Mouse (Mus musculus): Measurements from ENCODE around the gene Agbl4. TPM values are rescaled to one million over a fixed set of nuclear protein-coding genes. Genes with fewer than 3 reads are reported as not detected.
A peak's percentile ranks its signal among the peaks of the same experiment; 100 is the strongest.

Gene Agbl4
- polyA plus RNA-seq, 1 experiment from 2014 or later = 0.35 TPM

DNA sequence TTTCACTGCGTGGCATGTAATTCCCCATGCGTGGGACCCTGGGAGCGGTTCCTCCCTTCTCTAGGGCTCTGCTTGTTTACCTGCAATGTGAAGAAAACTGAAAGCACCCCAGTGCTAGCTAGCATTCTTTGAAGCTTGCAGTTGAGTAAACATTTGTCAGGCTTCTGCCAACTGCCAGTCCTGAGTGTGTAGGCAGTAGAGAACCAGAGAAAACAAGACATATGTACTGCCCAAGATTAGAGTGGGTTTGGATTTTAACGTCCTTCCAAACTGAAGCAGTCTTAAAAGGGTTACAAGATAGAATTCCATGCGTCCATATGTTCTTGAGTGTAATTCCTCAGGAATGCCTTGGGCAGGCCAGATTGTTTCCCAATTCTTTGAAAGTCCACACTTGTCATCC lies 1035.0 kb downstream of the Agbl4 start:
- whole genome bisulfite sequencing = 87% methylated on average over 5 of the region's 5 CpGs
- no peak overlapping the region for H3K27ac ChIP-seq
- no peak overlapping the region for H3K4me2 ChIP-seq (replicated peaks)
- H3K4me3 ChIP-seq = no peak overlapping the region
- no peak overlapping the region for H3K9ac ChIP-seq
- ATAC-seq (ENCODE audit: insufficient number of reproducible peaks, insufficient read depth, low FRiP score, low TSS enrichment) = no peak
- H3K27me3 ChIP-seq = no peaks in the 10 kb centered on the region
- 0 out of 2 replicates have a peak, but pooled peaks cover 8% of the 10 kb centered on the region for H3K4me1 ChIP-seq
- no peaks in the 10 kb centered on the region for H3K9me3 ChIP-seq
- peaks cover 56% of the 10 kb centered on the region for H3K36me3 ChIP-seq

DNA sequence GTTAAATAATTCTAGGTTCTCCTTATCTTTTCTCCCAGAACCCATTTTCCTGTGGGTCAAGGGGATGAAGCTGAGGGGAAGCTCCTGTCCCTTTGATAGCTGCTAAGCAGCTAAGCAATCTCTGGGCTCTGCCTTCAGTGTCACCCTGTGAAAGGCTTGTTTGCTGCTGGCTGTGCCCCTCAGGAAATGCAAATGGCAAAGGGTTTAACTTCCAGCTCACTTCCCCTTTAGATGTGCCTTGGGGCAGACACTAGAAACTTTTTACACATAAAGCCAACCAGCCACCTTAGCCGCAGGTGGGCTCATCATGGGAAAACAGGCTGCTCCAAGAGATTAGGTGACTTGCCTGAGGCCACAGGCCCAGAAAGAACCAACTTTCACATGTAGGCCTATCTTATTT lies 1044.2 kb downstream of the Agbl4 start:
- H3K9me3 ChIP-seq = no peaks in the 10 kb centered on the region
- H3K4me1 ChIP-seq = peaks cover 5% of the 10 kb centered on the region; the same call in 1 of the 2 replicates
- H3K4me3 ChIP-seq = no peak overlapping the region
- no peak overlapping the region for H3K9ac ChIP-seq
- peaks cover 36% of the 10 kb centered on the region for H3K36me3 ChIP-seq
- H3K4me2 ChIP-seq (replicated peaks) = no peak overlapping the region
- H3K27me3 ChIP-seq = no peaks in the 10 kb centered on the region
- H3K27ac ChIP-seq = no peak overlapping the region
- no peak for ATAC-seq (ENCODE audit: insufficient number of reproducible peaks, insufficient read depth, low FRiP score, low TSS enrichment)
- WGBS = 78% methylated on average over 1 of the region's 1 CpGs

DNA sequence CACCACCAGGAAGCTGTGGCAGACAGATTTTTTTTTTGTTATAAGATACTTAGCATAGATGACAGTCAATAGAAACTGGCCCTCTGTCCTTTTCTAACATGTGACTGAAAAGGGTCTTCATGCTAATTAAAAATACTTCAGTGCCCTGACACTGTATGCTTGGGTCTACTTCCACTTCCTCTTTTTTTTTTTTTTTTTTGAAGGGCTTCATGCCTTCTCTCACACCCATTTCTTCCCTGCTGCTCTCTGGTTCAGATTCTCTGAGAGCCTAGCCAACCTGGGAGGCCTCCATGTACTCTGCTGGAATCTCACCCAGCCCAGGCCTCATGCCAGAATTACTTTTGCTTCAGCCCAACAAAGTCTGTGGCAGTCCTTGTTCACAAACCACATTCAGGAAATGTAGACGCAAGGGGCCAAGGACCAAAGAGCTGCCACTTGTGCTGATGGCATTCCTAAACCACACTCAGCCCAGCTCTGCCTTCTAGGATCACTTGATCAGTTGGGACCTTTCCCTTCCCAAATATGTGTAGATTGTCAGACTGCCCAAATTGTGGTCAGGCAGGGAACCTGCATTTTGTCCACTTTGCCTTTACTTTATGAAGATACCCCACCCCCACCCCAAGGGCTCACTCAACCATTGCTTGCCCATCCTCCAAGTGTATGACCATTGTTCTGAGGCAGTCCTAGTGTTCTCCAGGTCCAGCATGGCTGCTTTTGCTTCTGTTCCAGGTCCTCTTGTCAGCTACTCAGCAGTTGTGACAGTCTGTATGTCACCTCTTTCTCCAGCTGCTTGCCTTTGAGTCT lies 1045.2 kb downstream of the Agbl4 start:
- no peaks in the 10 kb centered on the region for H3K9me3 ChIP-seq
- no peak for ATAC-seq (ENCODE audit: insufficient number of reproducible peaks, insufficient read depth, low FRiP score, low TSS enrichment)
- 78% methylated on average over 1 of the region's 1 CpGs for WGBS
- H3K27me3 ChIP-seq = no peaks in the 10 kb centered on the region
- H3K4me1 ChIP-seq = peaks cover 5% of the 10 kb centered on the region; the same call in 1 of the 2 replicates
- H3K4me3 ChIP-seq = no peak overlapping the region
- H3K27ac ChIP-seq = no peak overlapping the region
- H3K36me3 ChIP-seq = peaks cover 35% of the 10 kb centered on the region
- no peak overlapping the region for H3K9ac ChIP-seq
- no peak overlapping the region for H3K4me2 ChIP-seq (replicated peaks)

DNA sequence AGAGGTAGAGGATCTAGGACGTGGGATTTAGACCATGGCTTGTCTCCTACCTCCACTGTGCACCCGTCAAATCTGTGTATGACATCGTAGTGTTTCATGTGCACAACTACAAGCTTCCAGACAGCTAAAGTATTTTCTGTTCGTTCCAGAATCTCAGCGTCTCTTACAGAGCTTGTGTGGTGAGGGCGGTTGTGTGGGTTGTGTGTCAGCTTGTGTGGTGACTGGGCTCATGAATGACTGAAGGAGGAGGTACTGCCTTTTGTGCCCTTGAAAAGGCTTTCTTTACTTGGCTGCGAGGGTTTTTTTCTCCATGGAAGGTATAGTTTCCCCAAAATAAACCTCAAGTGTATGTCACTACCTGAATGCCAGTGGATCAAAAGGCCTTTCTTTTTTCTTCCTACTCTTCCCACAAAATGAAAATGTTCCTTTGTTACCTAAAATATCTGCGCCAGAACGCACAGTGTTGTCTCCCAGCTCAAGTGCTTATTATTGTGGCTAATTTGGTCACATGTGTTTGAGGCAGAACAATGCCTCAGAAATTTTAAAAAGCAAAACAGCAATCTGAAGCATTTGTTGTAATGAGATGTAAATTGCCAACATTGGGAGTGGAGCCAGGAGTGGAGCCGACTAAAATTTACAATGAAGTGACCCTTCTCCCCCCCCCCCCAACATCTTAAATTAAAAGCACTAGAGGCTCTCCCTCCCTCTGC lies 1046.6 kb downstream of the Agbl4 start:
- ATAC-seq (ENCODE audit: insufficient number of reproducible peaks, insufficient read depth, low FRiP score, low TSS enrichment) = no peak
- no peaks in the 10 kb centered on the region for H3K9me3 ChIP-seq
- peaks cover 5% of the 10 kb centered on the region; the same call in 1 of the 2 replicates for H3K4me1 ChIP-seq
- WGBS = 72% methylated on average over 10 of the region's 10 CpGs
- peak overlapping the region; percentile 46 for H3K27ac ChIP-seq
- no peak overlapping the region for H3K9ac ChIP-seq
- H3K27me3 ChIP-seq = no peaks in the 10 kb centered on the region
- no peak overlapping the region for H3K4me3 ChIP-seq
- no peak overlapping the region for H3K4me2 ChIP-seq (replicated peaks)
- peaks cover 38% of the 10 kb centered on the region for H3K36me3 ChIP-seq

DNA sequence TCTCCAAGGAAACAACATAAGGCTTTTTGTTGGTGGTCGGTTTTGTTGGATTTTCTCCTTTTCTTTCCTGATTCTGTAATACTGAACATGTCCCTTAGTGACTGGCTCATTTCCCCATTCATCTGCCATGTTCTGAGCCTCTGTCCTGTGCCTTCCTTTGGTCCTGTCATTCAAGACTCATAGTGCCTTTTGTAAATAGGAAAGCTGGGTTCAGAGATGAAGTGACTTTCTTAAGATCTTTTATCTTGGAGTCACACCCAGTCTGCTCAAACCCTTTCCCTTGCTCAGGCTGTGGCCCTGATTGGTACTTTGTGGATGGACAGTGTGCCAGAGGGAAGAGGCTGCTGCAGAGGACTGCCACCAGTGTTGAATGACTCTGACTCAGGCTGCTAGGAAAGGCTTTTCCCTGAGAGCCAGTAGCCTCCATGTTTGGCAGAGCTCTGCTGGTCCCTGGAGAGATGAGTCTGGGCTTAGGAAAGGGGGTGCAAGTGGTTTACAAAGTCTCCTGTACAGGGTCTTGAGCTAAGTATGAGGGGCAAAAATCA lies 1047.2 kb downstream of the Agbl4 start:
- 50% methylated on average over 1 of the region's 1 CpGs for WGBS
- no peak for ATAC-seq (ENCODE audit: insufficient number of reproducible peaks, insufficient read depth, low FRiP score, low TSS enrichment)
- H3K4me3 ChIP-seq = no peak overlapping the region
- no peak overlapping the region for H3K4me2 ChIP-seq (replicated peaks)
- H3K27ac ChIP-seq = no peak overlapping the region
- H3K36me3 ChIP-seq = peaks cover 43% of the 10 kb centered on the region
- H3K4me1 ChIP-seq = peaks cover 8% of the 10 kb centered on the region; the same call in 1 of the 2 replicates
- H3K9ac ChIP-seq = no peak overlapping the region
- H3K9me3 ChIP-seq = no peaks in the 10 kb centered on the region
- H3K27me3 ChIP-seq = no peaks in the 10 kb centered on the region

DNA sequence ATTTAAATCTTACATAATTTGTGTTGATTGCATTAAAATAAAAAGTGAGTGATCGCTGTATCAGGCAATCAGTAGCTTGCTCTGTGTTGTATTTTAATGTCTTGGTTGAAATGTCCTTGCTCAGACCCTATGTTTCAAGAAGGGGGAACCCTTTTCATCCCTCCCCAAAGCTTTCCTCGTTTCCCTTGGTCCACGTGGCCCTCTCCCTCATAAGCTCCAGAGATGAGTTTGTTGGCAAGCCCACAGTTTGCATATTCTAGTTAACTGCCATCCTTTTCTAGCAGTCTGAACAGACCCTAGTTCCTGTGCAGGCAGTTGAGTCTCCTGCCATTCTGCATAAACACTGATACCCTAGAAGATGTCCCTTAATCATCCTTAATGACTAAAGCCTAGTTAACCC lies 1050.5 kb downstream of the Agbl4 start:
- H3K36me3 ChIP-seq = peaks cover 56% of the 10 kb centered on the region
- ATAC-seq (ENCODE audit: insufficient number of reproducible peaks, insufficient read depth, low FRiP score, low TSS enrichment) = no peak
- H3K9ac ChIP-seq = no peak overlapping the region
- no peak overlapping the region for H3K4me3 ChIP-seq
- 82% methylated on average over 3 of the region's 3 CpGs for WGBS
- H3K4me2 ChIP-seq (replicated peaks) = no peak overlapping the region
- no peak overlapping the region for H3K27ac ChIP-seq
- no peaks in the 10 kb centered on the region for H3K27me3 ChIP-seq
- no peaks in the 10 kb centered on the region for H3K9me3 ChIP-seq
- peaks cover 7% of the 10 kb centered on the region; the same call in 1 of the 2 replicates for H3K4me1 ChIP-seq

DNA sequence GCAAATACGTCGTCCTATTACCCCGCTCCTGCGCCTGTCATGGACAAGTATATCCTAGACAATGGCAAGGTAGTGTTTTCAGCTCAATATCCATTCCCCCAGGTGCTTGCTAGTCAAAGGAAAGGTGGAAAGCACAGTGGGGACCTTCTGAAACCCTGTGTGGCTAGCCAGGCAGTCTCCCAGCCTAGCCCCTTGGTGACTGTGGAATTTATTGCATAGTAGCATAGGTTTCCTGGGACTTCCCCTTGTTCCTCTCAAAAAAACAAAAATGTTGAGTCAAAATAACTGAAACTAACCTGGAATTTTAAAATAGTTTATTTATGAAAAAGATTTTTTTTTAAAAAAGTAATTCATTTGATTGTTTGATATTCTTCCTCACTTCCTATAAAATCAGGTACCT lies 1051.1 kb downstream of the Agbl4 start:
- WGBS = 98% methylated on average over 4 of the region's 4 CpGs

DNA sequence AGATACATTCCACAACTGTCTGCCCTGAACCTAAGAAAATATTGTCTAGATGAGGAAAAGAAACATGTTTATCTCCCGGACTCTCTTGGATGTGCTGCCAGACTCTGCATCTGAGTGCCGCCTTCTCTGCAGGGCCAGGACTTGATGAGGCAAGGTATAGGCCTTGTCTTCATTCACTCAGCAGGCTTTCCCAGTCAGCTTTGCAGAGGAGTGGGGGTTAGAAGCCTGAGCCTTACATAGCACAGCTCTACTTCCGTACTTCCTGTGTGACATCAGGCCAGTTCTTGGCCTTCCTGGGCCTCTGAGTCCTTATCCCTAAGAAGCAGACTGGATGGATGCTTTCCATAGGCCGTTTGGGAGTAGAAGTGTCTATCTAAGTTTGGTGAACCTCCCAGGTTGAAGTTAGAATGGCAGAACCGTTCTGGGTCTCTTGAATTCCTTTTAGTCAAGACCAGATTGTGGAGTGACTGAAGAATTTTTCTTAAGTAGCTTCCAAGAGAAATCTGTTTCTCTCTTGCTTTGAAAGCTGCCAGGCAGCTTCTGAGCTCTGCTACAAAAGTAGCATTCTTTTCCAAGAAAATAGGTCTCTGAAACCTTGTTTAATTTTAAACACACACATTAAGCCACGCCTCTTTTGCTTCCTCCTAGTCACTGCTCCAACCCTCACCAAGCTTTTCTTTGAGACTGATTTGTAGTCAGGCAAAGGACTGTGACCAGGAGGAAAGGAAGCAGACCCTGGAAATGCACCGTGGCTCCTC lies 1052.2 kb downstream of the Agbl4 start:
- no peak overlapping the region for H3K4me2 ChIP-seq (replicated peaks)
- no peak overlapping the region for H3K9ac ChIP-seq
- peaks cover 3% of the 10 kb centered on the region; the same call in 1 of the 2 replicates for H3K4me1 ChIP-seq
- WGBS = 74% methylated on average over 7 of the region's 7 CpGs
- no peaks in the 10 kb centered on the region for H3K27me3 ChIP-seq
- peaks cover 60% of the 10 kb centered on the region for H3K36me3 ChIP-seq
- H3K4me3 ChIP-seq = no peak overlapping the region
- no peak for ATAC-seq (ENCODE audit: insufficient number of reproducible peaks, insufficient read depth, low FRiP score, low TSS enrichment)
- no peak overlapping the region for H3K27ac ChIP-seq
- no peaks in the 10 kb centered on the region for H3K9me3 ChIP-seq

More for the DNA sequence above, 1051.1 kb downstream of the Agbl4 start:
- Histone ChIP-seq H3K4me1 (peaks cover 3% of the 10 kb centered on the region; the same call in 1 of the 2 replicates), H3K9me3 (no peaks in the 10 kb centered on the region), H3K27me3 (no peaks in the 10 kb centered on the region), H3K4me2 (replicated peaks) (no peak overlapping the region), H3K27ac (no peak overlapping the region), H3K9ac (no peak overlapping the region), H3K36me3 (peaks cover 55% of the 10 kb centered on the region), H3K4me3 (no peak overlapping the region)
- no peak for ATAC-seq (ENCODE audit: insufficient number of reproducible peaks, insufficient read depth, low FRiP score, low TSS enrichment)

DNA sequence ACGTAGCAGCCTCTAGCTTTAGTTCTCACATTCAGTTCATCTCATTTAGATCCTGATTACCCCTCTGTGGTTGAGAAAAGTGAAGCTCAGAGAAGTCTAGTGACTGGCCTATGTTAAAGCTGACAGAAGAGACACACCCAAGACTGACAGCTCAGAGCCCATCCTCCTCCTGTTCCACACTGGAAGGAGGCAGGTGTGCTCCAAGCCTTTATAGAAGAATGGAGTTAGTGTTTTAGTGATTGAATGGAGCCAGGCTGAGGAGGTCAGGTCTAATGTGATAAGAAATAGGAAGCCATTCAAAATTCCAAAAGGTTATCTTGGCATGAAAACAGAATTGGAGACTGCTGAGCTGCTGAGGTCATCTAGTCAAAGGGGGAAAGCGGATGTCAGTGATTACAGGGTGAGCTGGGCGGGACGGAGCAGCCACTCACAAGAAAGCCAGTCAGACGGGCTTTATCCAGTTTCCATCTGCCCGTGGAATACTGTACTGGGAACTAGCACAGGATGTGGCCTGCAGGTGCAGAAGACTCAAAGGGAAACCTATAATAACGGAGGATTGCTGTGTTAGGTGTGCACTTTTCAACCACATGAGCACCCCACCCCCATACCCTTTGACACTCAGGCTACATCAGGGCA lies 1053.9 kb downstream of the Agbl4 start:
- H3K4me1 ChIP-seq = peaks cover 3% of the 10 kb centered on the region; the same call in 1 of the 2 replicates
- no peak overlapping the region for H3K9ac ChIP-seq
- H3K27me3 ChIP-seq = no peaks in the 10 kb centered on the region
- no peak overlapping the region for H3K4me2 ChIP-seq (replicated peaks)
- no peak overlapping the region for H3K4me3 ChIP-seq
- 63% methylated on average over 7 of the region's 7 CpGs for WGBS
- no peaks in the 10 kb centered on the region for H3K9me3 ChIP-seq
- peaks cover 69% of the 10 kb centered on the region for H3K36me3 ChIP-seq
- H3K27ac ChIP-seq = no peak overlapping the region
- ATAC-seq (ENCODE audit: insufficient number of reproducible peaks, insufficient read depth, low FRiP score, low TSS enrichment) = no peak

DNA sequence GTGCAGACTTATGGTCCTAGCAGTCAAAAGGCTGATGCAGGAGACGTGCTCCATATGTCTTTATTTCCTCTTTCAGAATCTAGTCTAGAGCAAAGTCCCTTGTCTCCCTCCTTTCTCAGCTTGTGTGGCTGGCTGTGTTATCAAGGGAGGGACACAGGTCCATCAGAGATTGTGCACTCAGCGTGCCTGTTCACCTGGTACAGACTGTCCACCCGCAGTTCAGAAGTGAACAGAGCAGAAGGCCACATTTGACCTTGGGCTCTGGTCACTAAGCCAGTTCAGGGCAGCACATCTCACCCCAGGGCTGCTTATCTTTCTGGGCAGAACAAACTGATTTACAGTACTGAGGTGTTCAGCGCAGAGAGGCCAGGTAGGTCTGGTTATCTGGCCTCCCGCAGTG lies 1054.7 kb downstream of the Agbl4 start:
- no peak for ATAC-seq (ENCODE audit: insufficient number of reproducible peaks, insufficient read depth, low FRiP score, low TSS enrichment)
- peaks cover 3% of the 10 kb centered on the region; the same call in 1 of the 2 replicates for H3K4me1 ChIP-seq
- H3K9me3 ChIP-seq = no peaks in the 10 kb centered on the region
- peaks cover 69% of the 10 kb centered on the region for H3K36me3 ChIP-seq
- no peaks in the 10 kb centered on the region for H3K27me3 ChIP-seq
- WGBS = 90% methylated on average over 5 of the region's 5 CpGs
- H3K9ac ChIP-seq = no peak overlapping the region
- no peak overlapping the region for H3K4me3 ChIP-seq
- H3K4me2 ChIP-seq (replicated peaks) = no peak overlapping the region
- no peak overlapping the region for H3K27ac ChIP-seq

DNA sequence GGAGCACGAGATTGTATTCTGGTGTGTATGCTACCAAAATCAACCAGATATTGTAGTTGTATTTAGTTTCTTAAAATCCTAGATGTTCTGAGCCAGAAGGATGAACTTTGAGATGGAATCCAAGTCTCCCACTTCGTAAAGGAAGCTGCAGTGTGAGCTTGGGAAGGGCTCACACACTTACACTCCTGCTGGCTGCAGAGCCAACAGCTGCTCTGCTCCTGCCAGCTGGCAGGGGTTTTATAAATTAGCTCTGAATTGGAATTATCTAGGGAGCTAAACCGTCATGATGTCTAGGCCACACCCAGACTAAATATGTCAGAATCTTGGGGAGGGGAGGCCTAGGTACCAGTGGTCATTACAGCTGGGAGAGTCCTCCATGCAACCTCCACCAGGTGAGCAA lies 1055.8 kb downstream of the Agbl4 start:
- Histone ChIP-seq H3K27ac (no peak overlapping the region), H3K9ac (no peak overlapping the region), H3K4me1 (peaks cover 3% of the 10 kb centered on the region; the same call in 1 of the 2 replicates), H3K36me3 (peaks cover 76% of the 10 kb centered on the region), H3K4me3 (no peak overlapping the region), H3K27me3 (no peaks in the 10 kb centered on the region), H3K4me2 (replicated peaks) (no peak overlapping the region), H3K9me3 (no peaks in the 10 kb centered on the region)
- WGBS = 77% methylated on average over 3 of the region's 3 CpGs
- no peak for ATAC-seq (ENCODE audit: insufficient number of reproducible peaks, insufficient read depth, low FRiP score, low TSS enrichment)
